Mouse (Mus musculus): ENCODE data around the gene Tgfbr3. TPM values are rescaled to one million over a fixed set of nuclear protein-coding genes. Genes with fewer than 3 reads are reported as not detected.

The Tgfbr3 gene
- polyA plus RNA-seq, 1 experiment from 2014 or later, result 14.9 TPM

Other genes with a start within 250 kb of the Tgfbr3 start
- 0.98 and 1.0 TPM in 2 replicates for gene Brdt, start 41.5 kb upstream of the Tgfbr3 start, polyA plus RNA-seq (2015; fragmentation: Nextera tagmentation; extraction: Ambion mirVana)
- 0.21 and 0.50 TPM in 2 replicates for gene Ephx4, start 113.1 kb upstream of the Tgfbr3 start, polyA plus RNA-seq (2015; fragmentation: Nextera tagmentation; extraction: Ambion mirVana)
- gene Lpcat2b, start 141.9 kb upstream of the Tgfbr3 start, polyA plus RNA-seq (2015; fragmentation: Nextera tagmentation; extraction: Ambion mirVana), result not detected in 2 replicates
- gene Btbd8, start 148.4 kb upstream of the Tgfbr3 start, polyA plus RNA-seq (2015; fragmentation: Nextera tagmentation; extraction: Ambion mirVana), result 2.7 and 2.8 TPM in 2 replicates
- gene Gm42669, start 218.0 kb upstream of the Tgfbr3 start, polyA plus RNA-seq (2015; fragmentation: Nextera tagmentation; extraction: Ambion mirVana), result 0.16 and 0.38 TPM in 2 replicates
- gene 1700028K03Rik, start 245.1 kb upstream of the Tgfbr3 start, polyA plus RNA-seq (2015; fragmentation: Nextera tagmentation; extraction: Ambion mirVana), result 0.04 and 0.05 TPM in 2 replicates